Mouse (Mus musculus) layer of hippocampus, adult 9-11 months (tissue): ENCODE data around the gene Hfe.
"Not testable (repeated sequence)": the region's sequence is repeated elsewhere in the genome, so short reads cannot be mapped to it uniquely, and the experiment has no call there.

Source experiments
- DNase-seq: peaks from one replicate; pipeline ENCODE4 v3.0.0; 2022

Hfe gene

GRCm38 (mm10) chr13:23710374-23711089, at the start of gene Hfe:
Hfe (minus strand) TSS chr13:23710854.
- no peak for DNase-seq

GRCm38 (mm10) chr13:23759916-23760239, 49.2 kb upstream of the Hfe start:
- no peak for DNase-seq

GRCm38 (mm10) chr13:23759251-23759771, 48.7 kb upstream of the Hfe start:
- no peak for DNase-seq

GRCm38 (mm10) chr13:23757921-23758320, 47.3 kb upstream of the Hfe start:
- no peak for DNase-seq

GRCm38 (mm10) chr13:23757211-23757773, 46.6 kb upstream of the Hfe start:
- DNase-seq = no peak

GRCm38 (mm10) chr13:23756790-23757189, 46.1 kb upstream of the Hfe start, which contains the start of gene Hist1h4b:
Hist1h4b (plus strand) TSS chr13:23757013.
- DNase-seq = peak; percentile 94

- no peak for DNase-seq
Measured at GRCm38 (mm10) chr13:23755000-23755399, 44.3 kb upstream of the Hfe start.

GRCm38 (mm10) chr13:23753314-23754078, 42.8 kb upstream of the Hfe start:
- no peak for DNase-seq

- no peak for DNase-seq
Measured at GRCm38 (mm10) chr13:23752742-23753172, 42.1 kb upstream of the Hfe start.

GRCm38 (mm10) chr13:23752067-23752741, 41.5 kb upstream of the Hfe start, which contains the start of gene Hist1h3b:
Hist1h3b (plus strand) TSS chr13:23752267.
- peak; percentile 91 for DNase-seq

GRCm38 (mm10) chr13:23751478-23751956, 40.9 kb upstream of the Hfe start:
- DNase-seq = no peak

GRCm38 (mm10) chr13:23750839-23751477, 40.3 kb upstream of the Hfe start, which contains the start of gene Hist1h2ab:
Hist1h2ab (plus strand) TSS chr13:23751126.
- DNase-seq = not testable (repeated sequence)

GRCm38 (mm10) chr13:23749563-23750121, 39.0 kb upstream of the Hfe start:
- no peak for DNase-seq

GRCm38 (mm10) chr13:23747892-23748288, 37.2 kb upstream of the Hfe start:
- DNase-seq = no peak

GRCm38 (mm10) chr13:23747081-23747891, 36.6 kb upstream of the Hfe start:
- no peak for DNase-seq

- peak; percentile 88 for DNase-seq
Measured at GRCm38 (mm10) chr13:23746201-23747080, 35.8 kb upstream of the Hfe start, which contains the start of gene Hist1h2bb. Hist1h2bb (plus strand) TSS chr13:23746734.

- peak; percentile 84 for DNase-seq
Measured at GRCm38 (mm10) chr13:23745381-23746161, 34.9 kb upstream of the Hfe start, which contains the start of gene Hist1h3c. Hist1h3c (minus strand) TSS chr13:23745602.

- no peak for DNase-seq
Measured at GRCm38 (mm10) chr13:23744421-23745380, 34.0 kb upstream of the Hfe start.
